Mouse (Mus musculus): ENCODE measurements at regions not wholly inside any gene's neighbourhood (a gene's known extent, or its start where the extent isn't known, plus 50 kb on each side); places are given as distances from the start of the nearest gene placed in this dataset.
A peak's percentile ranks its signal among the peaks of the same experiment; 100 is the strongest.

- H3K27ac ChIP-seq = no peak overlapping the region
- TF ChIP-seq CTCF (IDR thresholded peaks at IDR 0.05) = peak; percentile 71
- no peak for DNase-seq (ENCODE audit: extremely low spot score in 1 of 2, low spot score in 2 of 2)
- intact Hi-C loops (cut with DNase I) = loop anchor here (2.0 kb wide), 1 partner anchor 1498 kb away; no protein-coding TSS in a partner anchor
- H3K4me3 ChIP-seq = no peak overlapping the region
Measured at GRCm38 (mm10) chr1:67640353-67640752, 517.5 kb downstream of the Cps1 start.

DNA sequence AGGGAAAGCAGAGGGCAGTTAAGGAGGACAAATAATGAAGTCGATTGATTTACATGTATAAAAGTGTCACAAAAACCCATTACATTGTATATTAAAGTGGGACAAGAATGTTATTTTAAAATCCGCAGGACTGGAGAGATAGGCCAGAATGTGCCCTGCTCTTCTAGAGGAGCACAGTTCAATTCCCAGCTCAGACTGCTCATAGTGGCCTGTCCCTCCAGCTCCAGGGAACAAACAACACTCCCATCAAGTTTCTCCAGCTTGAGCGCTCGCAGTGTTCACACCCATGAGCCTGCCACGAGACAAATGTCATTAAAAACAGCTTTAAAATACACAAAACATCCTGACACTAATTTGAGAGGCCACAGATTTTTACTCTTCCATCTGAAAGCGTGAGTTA lies 517.9 kb downstream of the Cps1 start:
- no peak overlapping the region for H3K4me3 ChIP-seq
- H3K27ac ChIP-seq = no peak overlapping the region
- no peak for TF ChIP-seq CTCF (IDR thresholded peaks at IDR 0.05)
- DNase-seq (ENCODE audit: extremely low spot score in 1 of 2, low spot score in 2 of 2) = no peak
- intact Hi-C loops (cut with DNase I) = loop anchor here (2.0 kb wide), 1 partner anchor 1498 kb away; no protein-coding TSS in a partner anchor

- intact Hi-C loops (cut with DNase I) = no loop called here
- TF ChIP-seq CTCF (IDR thresholded peaks at IDR 0.05) = peak; percentile 7
- no peak for DNase-seq (ENCODE audit: extremely low spot score in 1 of 2, low spot score in 2 of 2)
Measured at GRCm38 (mm10) chr1:67643627-67644026, 520.8 kb downstream of the Cps1 start.

More at GRCm38 (mm10) chr1:67643627-67644026, 520.8 kb downstream of the Cps1 start:
- no peak overlapping the region for H3K4me3 ChIP-seq
- H3K27ac ChIP-seq = no peak overlapping the region

Measured in left cerebral cortex, adult 2 months (tissue).